Mouse (Mus musculus): ENCODE measurements at regions not wholly inside any gene's neighbourhood (a gene's known extent, or its start where the extent isn't known, plus 50 kb on each side); places are given as distances from the start of the nearest gene placed in this dataset.

DNA sequence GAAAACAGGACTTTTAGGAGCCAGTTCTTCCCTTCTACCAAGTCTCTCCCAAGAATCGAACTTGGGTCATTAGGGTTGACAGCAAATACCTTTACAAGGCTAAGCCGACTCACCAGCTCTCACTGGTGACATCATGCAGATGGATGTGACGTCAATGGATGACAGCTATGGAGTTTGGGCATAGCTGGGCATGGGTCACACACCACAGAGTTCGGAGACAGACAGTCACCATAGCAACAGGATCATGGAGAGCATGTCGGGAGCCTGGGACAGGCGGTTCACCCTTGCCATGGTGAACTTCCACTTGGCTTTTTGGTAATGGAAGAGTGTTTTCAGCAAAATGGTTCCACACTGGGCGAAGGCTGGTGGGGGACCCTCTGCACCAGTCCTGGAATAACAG is 168.1 kb downstream of the Gadd45g start:
- Histone ChIP-seq H3K4me3 (ENCODE audit: insufficient read depth, low read depth, low read length) (no peak overlapping the region), H3K4me1 (ENCODE audit: control insufficient read depth, insufficient read depth, low read length) (peaks cover 32% of the 10 kb centered on the region), H3K27ac (ENCODE audit: insufficient read depth, low read depth, low read length) (peak overlapping the region; percentile 82)
- 59% methylated on average over 7 of the region's 7 CpGs for WGBS
- TF ChIP-seq POLR2A (IDR thresholded peaks at IDR 0.05; ENCODE audit: insufficient read depth, low read depth, low read length) (no peak), CTCF (IDR thresholded peaks at IDR 0.05; ENCODE audit: insufficient read depth, low read depth, low read length) (no peak)

DNA sequence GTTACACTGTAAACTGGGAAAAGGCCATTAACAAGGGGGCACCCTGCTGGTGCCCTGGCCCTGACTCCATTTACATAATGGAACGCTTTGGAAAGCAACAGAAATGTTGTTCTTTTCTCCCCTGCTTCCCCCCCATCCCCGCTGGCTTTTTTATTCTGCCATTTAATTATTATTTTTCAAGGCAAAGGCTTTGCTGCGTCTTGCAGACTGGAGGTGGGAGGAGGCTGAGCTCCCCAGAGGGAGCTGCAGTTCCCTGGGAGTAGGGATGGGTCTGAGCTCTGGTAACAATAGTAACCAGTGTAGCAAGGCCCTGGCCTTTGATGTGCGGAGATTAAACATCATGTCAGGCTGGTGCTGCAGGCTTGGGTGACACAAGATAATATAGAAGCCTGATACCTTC is 168.6 kb downstream of the Gadd45g start:
- TF ChIP-seq CTCF (IDR thresholded peaks at IDR 0.05; ENCODE audit: insufficient read depth, low read depth, low read length) (no peak), POLR2A (IDR thresholded peaks at IDR 0.05; ENCODE audit: insufficient read depth, low read depth, low read length) (no peak)
- peak overlapping the region; percentile 82 for H3K27ac ChIP-seq (ENCODE audit: insufficient read depth, low read depth, low read length)
- 13% methylated on average over 4 of the region's 4 CpGs for WGBS
- peaks cover 32% of the 10 kb centered on the region for H3K4me1 ChIP-seq (ENCODE audit: control insufficient read depth, insufficient read depth, low read length)
- H3K4me3 ChIP-seq (ENCODE audit: insufficient read depth, low read depth, low read length): no peak overlapping the region

DNA sequence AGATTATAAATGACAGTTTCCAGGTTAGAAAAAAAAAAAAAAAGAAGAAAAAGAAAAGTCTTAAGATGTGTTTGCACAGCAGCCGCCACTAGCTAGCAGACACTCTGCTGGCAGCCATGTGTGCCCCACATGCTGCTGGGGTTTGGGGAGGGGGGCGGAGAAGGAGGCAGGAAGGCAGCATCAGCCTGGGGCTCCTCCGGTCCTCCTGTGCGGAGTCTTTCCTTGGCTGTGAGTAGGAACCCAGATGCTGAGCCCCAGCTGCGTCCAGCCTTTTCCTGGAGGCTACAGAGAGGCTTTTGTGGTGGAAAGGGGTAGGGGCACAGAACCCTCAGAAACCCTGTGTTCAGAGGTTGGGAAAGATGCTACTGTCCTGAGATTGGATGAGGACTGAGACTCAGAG is 169.0 kb downstream of the Gadd45g start:
- Histone ChIP-seq H3K27ac (ENCODE audit: insufficient read depth, low read depth, low read length) (peak overlapping the region; percentile 82), H3K4me3 (ENCODE audit: insufficient read depth, low read depth, low read length) (no peak overlapping the region), H3K4me1 (ENCODE audit: control insufficient read depth, insufficient read depth, low read length) (peaks cover 32% of the 10 kb centered on the region)
- WGBS: 41% methylated on average over 5 of the region's 5 CpGs
- TF ChIP-seq CTCF (IDR thresholded peaks at IDR 0.05; ENCODE audit: insufficient read depth, low read depth, low read length) (no peak), POLR2A (IDR thresholded peaks at IDR 0.05; ENCODE audit: insufficient read depth, low read depth, low read length) (no peak)

DNA sequence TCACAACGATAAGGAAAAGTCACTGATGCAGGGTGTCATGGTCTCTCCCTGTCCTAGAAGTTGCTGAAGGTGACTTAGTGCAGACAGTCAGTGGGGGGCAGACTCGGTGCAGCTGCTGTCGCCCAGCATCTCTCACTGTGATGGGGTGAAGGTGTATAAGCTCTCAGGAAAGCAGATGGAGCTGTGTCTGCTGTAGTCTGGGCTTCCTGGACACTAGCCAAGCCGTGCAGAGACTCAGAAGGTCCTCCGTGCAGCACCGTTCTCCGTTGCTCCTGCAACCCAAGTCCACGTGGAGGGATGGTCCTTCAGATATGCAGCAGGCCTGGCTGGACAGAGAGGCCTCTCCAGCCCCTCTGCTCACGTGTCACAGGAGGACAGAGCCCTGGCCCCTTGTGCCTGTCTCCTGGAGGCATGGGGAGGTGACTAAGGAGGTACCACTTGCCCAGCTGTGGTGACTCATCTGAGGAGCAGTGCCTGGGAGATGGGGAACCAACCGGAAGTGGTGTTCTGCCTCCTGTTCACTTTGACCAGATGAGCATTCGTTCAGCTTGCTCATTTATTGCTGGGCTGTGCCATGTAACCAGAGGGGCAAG is 171.2 kb downstream of the Gadd45g start:
- Histone ChIP-seq H3K4me1 (ENCODE audit: control insufficient read depth, insufficient read depth, low read length) (peaks cover 37% of the 10 kb centered on the region), H3K27ac (ENCODE audit: insufficient read depth, low read depth, low read length) (no peak overlapping the region), H3K4me3 (ENCODE audit: insufficient read depth, low read depth, low read length) (no peak overlapping the region)
- WGBS: 67% methylated on average over 11 of the region's 11 CpGs
- TF ChIP-seq POLR2A (IDR thresholded peaks at IDR 0.05; ENCODE audit: insufficient read depth, low read depth, low read length) (no peak), CTCF (IDR thresholded peaks at IDR 0.05; ENCODE audit: insufficient read depth, low read depth, low read length) (no peak)

DNA sequence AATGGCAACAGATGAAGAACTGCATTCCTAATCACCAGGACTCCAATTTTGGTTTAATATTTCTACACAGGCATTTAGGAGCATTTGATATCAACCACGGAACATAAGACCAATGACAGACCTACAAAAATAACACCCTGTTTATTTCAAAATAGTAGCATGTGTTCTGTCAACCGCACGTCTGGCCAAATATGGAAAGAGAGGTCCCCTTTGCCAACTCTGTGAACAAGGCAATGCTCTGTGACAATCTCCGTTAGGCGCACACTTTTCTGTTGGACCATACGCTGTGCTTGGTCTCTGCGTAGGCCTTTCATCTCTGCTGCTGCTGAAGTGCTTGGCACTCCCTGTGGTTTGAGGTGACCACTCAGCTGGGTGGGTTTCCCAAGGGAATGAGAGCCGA is 173.2 kb downstream of the Gadd45g start:
- WGBS: 91% methylated on average over 8 of the region's 8 CpGs
- no peak overlapping the region for H3K27ac ChIP-seq (ENCODE audit: insufficient read depth, low read depth, low read length)
- H3K4me3 ChIP-seq (ENCODE audit: insufficient read depth, low read depth, low read length): no peak overlapping the region
- peaks cover 34% of the 10 kb centered on the region for H3K4me1 ChIP-seq (ENCODE audit: control insufficient read depth, insufficient read depth, low read length)
- no peak for TF ChIP-seq POLR2A (IDR thresholded peaks at IDR 0.05; ENCODE audit: insufficient read depth, low read depth, low read length)
- no peak for TF ChIP-seq CTCF (IDR thresholded peaks at IDR 0.05; ENCODE audit: insufficient read depth, low read depth, low read length)

DNA sequence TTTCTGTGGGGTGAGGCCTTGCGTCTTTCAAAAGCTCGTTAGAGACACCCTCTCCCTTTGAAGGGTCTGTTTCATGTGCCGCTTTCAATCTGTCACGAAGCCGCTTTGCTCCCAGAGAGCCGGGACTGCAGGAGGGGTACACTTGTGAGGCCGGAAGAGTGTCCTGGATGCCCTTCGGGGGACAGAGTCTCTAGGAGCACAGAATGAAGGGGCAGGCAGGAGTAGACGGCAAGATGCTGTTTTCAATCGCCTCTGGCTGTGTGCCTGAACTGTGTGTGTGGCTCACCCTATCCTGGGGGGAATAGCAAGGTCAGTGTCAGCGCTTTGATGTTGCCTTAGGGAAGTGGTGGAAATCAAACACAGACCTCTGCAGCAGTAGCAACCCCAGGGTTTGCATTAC is 174.7 kb downstream of the Gadd45g start:
- no peak for TF ChIP-seq POLR2A (IDR thresholded peaks at IDR 0.05; ENCODE audit: insufficient read depth, low read depth, low read length)
- TF ChIP-seq CTCF (IDR thresholded peaks at IDR 0.05; ENCODE audit: insufficient read depth, low read depth, low read length): no peak
- 75% methylated on average over 11 of the region's 11 CpGs for WGBS
- peaks cover 32% of the 10 kb centered on the region for H3K4me1 ChIP-seq (ENCODE audit: control insufficient read depth, insufficient read depth, low read length)
- no peak overlapping the region for H3K27ac ChIP-seq (ENCODE audit: insufficient read depth, low read depth, low read length)
- no peak overlapping the region for H3K4me3 ChIP-seq (ENCODE audit: insufficient read depth, low read depth, low read length)

DNA sequence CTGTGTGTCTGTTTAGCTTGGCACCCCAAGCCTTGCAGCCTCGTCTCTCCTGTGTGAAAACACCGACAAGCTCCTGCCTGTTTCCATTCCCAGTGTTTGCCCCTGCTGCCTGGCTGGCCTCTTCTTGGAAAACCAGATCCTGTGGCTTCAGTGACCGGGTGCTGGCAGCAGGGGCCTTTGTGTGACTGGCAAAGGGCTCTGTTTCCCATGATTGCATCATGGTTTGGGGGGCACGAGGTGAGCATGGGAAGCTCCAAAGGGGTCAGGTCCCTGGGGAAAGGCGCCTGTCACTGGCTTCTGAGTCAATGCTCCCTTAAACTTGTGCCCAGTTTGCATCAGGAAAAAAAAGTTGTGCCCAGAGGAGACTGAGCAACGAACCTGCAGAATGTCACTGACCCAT is 175.3 kb downstream of the Gadd45g start:
- no peak for TF ChIP-seq POLR2A (IDR thresholded peaks at IDR 0.05; ENCODE audit: insufficient read depth, low read depth, low read length)
- TF ChIP-seq CTCF (IDR thresholded peaks at IDR 0.05; ENCODE audit: insufficient read depth, low read depth, low read length): no peak
- H3K4me1 ChIP-seq (ENCODE audit: control insufficient read depth, insufficient read depth, low read length): peaks cover 32% of the 10 kb centered on the region
- no peak overlapping the region for H3K27ac ChIP-seq (ENCODE audit: insufficient read depth, low read depth, low read length)
- H3K4me3 ChIP-seq (ENCODE audit: insufficient read depth, low read depth, low read length): no peak overlapping the region
- 69% methylated on average over 6 of the region's 6 CpGs for WGBS

DNA sequence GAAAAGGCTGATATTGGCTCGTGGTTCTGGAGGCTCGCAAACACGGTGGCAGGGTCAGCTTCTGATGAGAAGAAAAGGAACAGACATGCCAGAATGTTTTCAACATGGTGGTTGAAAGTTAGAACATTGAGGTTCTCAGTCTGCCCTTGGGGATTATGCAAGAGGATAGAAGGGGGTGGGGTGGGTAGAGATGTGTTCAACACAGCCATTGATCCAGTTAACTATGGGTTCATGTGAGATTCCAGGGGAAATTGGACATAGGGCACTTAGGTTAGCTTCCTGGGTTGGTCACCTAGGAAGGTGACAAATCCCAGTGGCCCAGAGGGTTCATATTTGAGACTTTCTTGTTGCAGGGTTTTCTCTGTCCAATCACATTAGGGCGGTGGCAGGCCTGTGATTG is 176.1 kb downstream of the Gadd45g start:
- TF ChIP-seq POLR2A (IDR thresholded peaks at IDR 0.05; ENCODE audit: insufficient read depth, low read depth, low read length) (no peak), CTCF (IDR thresholded peaks at IDR 0.05; ENCODE audit: insufficient read depth, low read depth, low read length) (no peak)

DNA sequence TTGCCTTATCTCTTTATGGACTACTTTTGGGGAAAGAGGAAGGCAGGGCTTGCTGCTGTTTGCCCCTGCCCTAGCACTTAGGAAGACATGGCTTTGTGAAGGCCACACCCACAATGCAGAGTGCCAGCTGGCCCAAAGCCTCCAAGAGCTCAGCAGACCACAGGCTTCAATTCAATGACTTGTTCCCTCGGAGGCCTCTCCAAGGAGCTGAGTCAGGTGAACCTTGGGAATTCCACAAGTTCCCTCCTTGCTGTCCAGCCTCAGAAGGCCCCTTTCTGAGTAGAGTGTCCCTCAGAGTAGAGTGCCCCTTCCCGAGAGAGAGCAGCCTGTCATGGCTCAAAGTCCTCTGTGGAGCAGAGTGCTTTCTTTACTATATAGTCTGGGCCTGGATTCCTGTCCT is 177.9 kb downstream of the Gadd45g start:
- TF ChIP-seq POLR2A (IDR thresholded peaks at IDR 0.05; ENCODE audit: insufficient read depth, low read depth, low read length) (no peak), CTCF (IDR thresholded peaks at IDR 0.05; ENCODE audit: insufficient read depth, low read depth, low read length) (no peak)
- WGBS: 55% methylated on average over 2 of the region's 2 CpGs
- H3K4me1 ChIP-seq (ENCODE audit: control insufficient read depth, insufficient read depth, low read length): peaks cover 24% of the 10 kb centered on the region
- no peak overlapping the region for H3K4me3 ChIP-seq (ENCODE audit: insufficient read depth, low read depth, low read length)
- H3K27ac ChIP-seq (ENCODE audit: insufficient read depth, low read depth, low read length): no peak overlapping the region

More for the DNA sequence above, 176.1 kb downstream of the Gadd45g start:
- Histone ChIP-seq H3K4me3 (ENCODE audit: insufficient read depth, low read depth, low read length) (no peak overlapping the region), H3K27ac (ENCODE audit: insufficient read depth, low read depth, low read length) (no peak overlapping the region), H3K4me1 (ENCODE audit: control insufficient read depth, insufficient read depth, low read length) (peaks cover 29% of the 10 kb centered on the region)
- WGBS: 88% methylated on average over 4 of the region's 4 CpGs

Data from olfactory bulb, adult 2 months (tissue).